Mouse (Mus musculus) stomach, embryonic 15.5 days (tissue): ENCODE data around the gene Ncoa7. TPM values are rescaled to one million over a fixed set of nuclear protein-coding genes. Genes with fewer than 3 reads are reported as not detected.
"Not testable (repeated sequence)": the region's sequence is repeated elsewhere in the genome, so short reads cannot be mapped to it uniquely, and the experiment has no call there.

Source experiments
- ATAC-seq: fragments of 200-750 bp; cut with Nextera tagmentation; 2 replicates; pipeline ENCODE4 v1.8.0; 2017; ENCODE audit warnings: low read depth, moderate number of reproducible peaks, moderate TSS enrichment; ENCODE audit not compliant: insufficient read depth, low FRiP score
- H3K27ac ChIP-seq: fragments of 300-500 bp; sonication (generic); 2 replicates; pipeline ENCODE4 v1.5.1; 2015; ENCODE audit warnings: mild to moderate bottlenecking, inconsistent platforms
- H3K27me3 ChIP-seq: fragments of 300-500 bp; sonication (generic); replicated peaks from 2 replicates; pipeline ENCODE4 v1.6.1; 2015; ENCODE audit warnings: inconsistent platforms
- H3K36me3 ChIP-seq: fragments of 300-500 bp; sonication (generic); 2 replicates; pipeline ENCODE4 v1.6.1; 2015; ENCODE audit warnings: inconsistent platforms
- H3K4me1 ChIP-seq: fragments of 300-500 bp; sonication (generic); 2 replicates; pipeline ENCODE4 v1.6.1; 2015; ENCODE audit warnings: inconsistent platforms
- H3K4me2 ChIP-seq: fragments of 300-500 bp; sonication (generic); 2 replicates; pipeline ENCODE4 v1.6.1; 2015; ENCODE audit warnings: mild to moderate bottlenecking, inconsistent platforms
- H3K4me3 ChIP-seq: fragments of 300-500 bp; sonication (generic); replicated peaks from 2 replicates; pipeline ENCODE4 v1.5.1; 2015; ENCODE audit warnings: inconsistent platforms
- H3K9ac ChIP-seq: fragments of 300-500 bp; sonication (generic); 2 replicates; pipeline ENCODE4 v1.6.1; 2015; ENCODE audit warnings: inconsistent platforms
- H3K9me3 ChIP-seq: fragments of 300-500 bp; sonication (generic); 2 replicates; pipeline ENCODE4 v1.6.1; 2016; ENCODE audit warnings: inconsistent platforms
- WGBS: fragments of 180-500 bp; shearing (Covaris S2); methylation state at CpG from one replicate; pipeline ENCODE4 v1.1.7; 2015; 5-methylcytosine and 5-hydroxymethylcytosine counted together
- polyA plus RNA-seq: library from polyadenylated mRNA; unstranded; fragments of >200 nt; fragmentation: Nextera tagmentation; extraction: Ambion mirVana; gene quantifications from 2 replicates; pipeline ENCODE4 v1.2.1, GENCODE M21; 2015

The Ncoa7 gene
- polyA plus RNA-seq, 1 experiment from 2014 or later, result 11.6 TPM

DNA sequence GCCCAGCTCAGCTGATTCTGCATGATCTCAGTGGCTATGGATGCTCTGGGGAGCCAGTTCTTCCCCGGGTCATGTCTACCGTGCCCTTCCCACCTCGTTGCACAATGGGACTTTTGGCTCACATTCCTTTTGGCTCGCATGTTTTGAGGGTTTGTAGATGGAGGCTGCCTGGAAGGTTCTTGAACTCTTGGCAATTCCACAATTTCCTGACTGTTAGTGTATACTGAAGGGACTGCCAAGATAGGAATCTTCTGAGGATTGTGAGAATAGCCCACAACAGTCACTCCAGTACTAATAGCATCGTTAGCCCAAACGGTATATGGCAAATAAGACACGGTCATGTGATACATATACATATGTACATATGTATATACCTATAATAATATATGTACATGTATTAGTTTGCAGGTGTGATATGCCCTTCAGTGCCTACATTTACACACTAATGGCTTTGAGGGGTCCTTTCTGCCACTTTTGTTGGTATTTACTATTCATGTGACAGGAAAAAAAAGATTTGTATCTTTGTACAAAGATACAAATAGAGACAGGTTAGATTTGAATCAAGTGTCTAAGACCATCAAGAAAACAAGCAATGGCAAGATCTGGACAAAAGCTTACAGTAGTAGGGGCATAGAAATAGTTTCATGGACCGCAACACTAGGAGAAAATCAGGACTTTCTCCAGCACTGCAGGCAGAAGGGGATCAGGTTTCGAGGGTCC lies 7.3 kb upstream of the Ncoa7 start:
- no peaks in the 10 kb centered on the region for H3K27me3 ChIP-seq
- no peak overlapping the region for H3K9ac ChIP-seq

DNA sequence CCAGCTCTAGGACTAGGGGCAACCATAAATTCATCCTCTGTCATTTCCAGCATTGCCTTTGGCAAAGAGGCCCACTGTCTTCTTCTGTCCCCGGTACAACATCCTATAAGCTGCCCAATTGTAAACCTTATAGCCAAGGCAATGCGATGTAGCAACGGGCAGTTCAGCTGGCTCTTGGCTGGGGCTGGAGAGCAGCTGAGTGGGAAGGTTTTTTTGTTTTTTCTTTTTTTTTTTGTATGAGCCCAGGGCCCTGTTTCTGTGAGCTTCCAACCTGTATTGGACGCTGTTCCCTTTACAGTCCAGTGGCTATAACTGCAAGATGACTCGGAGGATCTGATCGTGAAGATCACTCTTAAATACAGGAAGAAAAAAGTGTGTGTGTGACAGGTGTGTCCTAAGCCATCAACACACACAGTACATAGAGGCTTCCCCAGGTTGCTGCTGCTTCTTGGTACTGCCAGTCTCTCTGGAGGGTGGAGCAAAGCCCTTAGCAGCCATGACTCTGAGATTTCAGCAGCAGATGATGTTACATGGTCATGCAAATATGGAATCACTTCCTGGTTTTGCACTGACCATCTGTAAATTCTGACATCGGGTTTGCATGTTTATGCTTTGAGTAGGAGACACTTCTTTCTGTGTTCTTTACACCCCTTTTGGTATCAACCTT lies 594 bp upstream of the Ncoa7 start:
- Histone ChIP-seq H3K27ac (peak overlapping the region; percentile 96), H3K27me3 (no peaks in the 10 kb centered on the region), H3K4me2 (peak overlapping the region; percentile 69), H3K9me3 (no peaks in the 10 kb centered on the region), H3K36me3 (no peaks in the 10 kb centered on the region), H3K9ac (peak overlapping the region; percentile 66; the same call in 1 of the 2 replicates), H3K4me1 (no peaks in the 10 kb centered on the region), H3K4me3 (peak overlapping the region; percentile 72)
- no peak for ATAC-seq
- 32% methylated on average over 7 of the region's 7 CpGs for WGBS

More for the DNA sequence above, 7.3 kb upstream of the Ncoa7 start:
- ATAC-seq, result no peak
- Histone ChIP-seq H3K36me3 (no peaks in the 10 kb centered on the region), H3K4me1 (peaks cover 3% of the 10 kb centered on the region; the same call in 1 of the 2 replicates), H3K4me3 (peak overlapping the region; percentile 45), H3K4me2 (peak overlapping the region; percentile 43), H3K9me3 (no peaks in the 10 kb centered on the region), H3K27ac (no peak overlapping the region)
- 34% methylated on average over 9 of the region's 9 CpGs for WGBS

DNA sequence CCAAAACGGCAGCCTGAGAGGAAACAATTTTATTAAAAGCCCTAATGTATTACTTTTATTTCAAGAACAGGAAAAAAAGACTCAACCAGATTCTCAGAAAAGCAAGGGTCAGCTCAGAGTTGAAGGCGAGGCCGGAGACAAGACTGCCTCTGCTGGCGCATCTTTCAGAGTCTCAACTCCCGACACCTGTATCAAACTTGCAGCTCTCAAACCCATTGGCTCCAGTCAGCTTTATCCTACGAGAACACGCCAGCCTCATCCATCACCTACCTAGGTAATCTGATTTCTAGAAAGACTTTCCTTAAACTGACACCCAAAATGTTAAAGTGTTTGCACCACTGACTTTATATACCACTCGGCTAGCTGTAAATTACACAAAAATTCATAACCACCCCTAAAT lies 1.1 kb downstream of the Ncoa7 start:
- 10% methylated on average over 8 of the region's 8 CpGs for WGBS
- Histone ChIP-seq H3K4me3 (peak overlapping the region; percentile 72), H3K27ac (peak overlapping the region; percentile 96; the same call in 1 of the 2 replicates), H3K4me2 (peak overlapping the region; percentile 69), H3K4me1 (no peaks in the 10 kb centered on the region), H3K9ac (no peak overlapping the region; the same call in 1 of the 2 replicates), H3K9me3 (no peaks in the 10 kb centered on the region), H3K36me3 (no peaks in the 10 kb centered on the region), H3K27me3 (no peaks in the 10 kb centered on the region)
- ATAC-seq, result no peak

DNA sequence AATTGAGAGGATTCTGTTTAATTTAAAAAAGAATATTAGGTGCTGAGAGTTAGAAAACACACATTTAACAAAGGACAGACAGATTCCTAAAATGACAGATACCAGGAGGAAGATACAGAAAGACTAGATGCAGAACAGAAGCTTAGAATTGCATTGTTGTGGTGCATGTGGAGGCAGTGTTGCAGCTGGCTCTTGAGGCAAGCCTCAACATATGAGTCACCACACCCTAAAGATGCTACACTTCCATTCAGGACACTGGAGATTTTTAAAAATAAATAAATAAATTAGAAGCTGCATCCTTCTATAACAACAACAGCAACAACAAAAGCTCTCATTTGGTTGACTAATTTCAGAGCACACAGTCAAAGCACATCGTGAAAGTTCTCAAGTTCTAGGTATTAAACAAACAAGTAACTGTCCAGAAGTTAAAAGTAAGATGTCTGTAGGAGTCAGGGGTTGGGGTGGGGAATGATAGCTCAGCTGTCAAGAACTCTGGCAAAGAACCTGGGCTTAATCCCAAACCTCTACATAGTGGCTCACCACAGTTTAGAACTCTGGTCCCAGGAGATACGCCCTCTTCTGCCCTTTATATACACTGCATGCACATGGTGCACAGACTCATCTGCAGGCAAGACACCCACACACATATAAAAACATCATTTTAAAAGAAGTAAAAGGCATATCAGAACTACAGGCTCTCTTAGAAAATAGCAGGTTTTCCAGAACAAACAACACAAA lies 3.2 kb downstream of the Ncoa7 start:
- H3K27me3 ChIP-seq, result no peaks in the 10 kb centered on the region
- no peak overlapping the region for H3K4me2 ChIP-seq
- no peaks in the 10 kb centered on the region for H3K36me3 ChIP-seq
- H3K4me1 ChIP-seq, result no peaks in the 10 kb centered on the region
- no peak overlapping the region for H3K9ac ChIP-seq
- WGBS, result 91% methylated on average over 2 of the region's 2 CpGs
- ATAC-seq, result no peak
- no peak overlapping the region for H3K4me3 ChIP-seq
- no peak overlapping the region for H3K27ac ChIP-seq
- no peaks in the 10 kb centered on the region for H3K9me3 ChIP-seq

DNA sequence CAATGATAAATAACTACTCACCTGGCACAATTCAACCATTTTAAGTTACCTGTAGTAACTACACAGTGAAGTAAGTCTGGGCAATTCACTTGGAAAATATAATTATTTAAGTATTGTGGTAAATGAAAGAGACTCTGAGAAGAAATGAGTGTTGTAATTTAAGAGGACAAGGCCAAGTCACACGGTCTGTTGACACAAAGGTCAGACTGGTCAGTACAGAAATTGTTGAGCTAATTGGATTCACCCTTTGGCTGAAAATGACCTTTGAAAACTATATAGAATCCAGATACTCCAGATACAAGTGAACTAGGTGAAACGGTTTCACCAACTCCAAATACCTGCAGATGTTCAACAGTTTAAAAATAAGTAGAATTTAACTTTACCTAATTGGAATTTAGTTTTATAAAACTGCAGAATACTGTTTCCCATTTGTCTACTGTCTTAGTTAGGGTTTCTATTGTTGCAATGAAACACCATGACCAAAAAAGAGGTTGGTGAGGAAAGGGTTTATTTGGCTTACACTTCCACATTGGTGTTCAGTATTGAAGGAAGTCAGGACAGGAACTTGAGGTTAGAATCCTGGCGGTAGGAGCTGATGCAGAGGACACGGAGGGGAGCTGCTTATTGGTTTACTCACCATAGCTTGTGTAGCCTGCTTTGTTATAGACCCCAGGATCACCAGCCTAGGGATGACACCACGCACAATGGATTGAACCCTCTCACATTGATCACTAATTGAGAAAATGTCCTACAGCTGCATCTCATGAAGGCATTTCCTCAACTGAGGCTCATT lies 6.5 kb downstream of the Ncoa7 start:
- no peaks in the 10 kb centered on the region for H3K4me1 ChIP-seq
- ATAC-seq, result no peak
- 0 out of 2 replicates have a peak, but pooled peaks cover 5% of the 10 kb centered on the region for H3K36me3 ChIP-seq
- H3K9ac ChIP-seq, result no peak overlapping the region
- no peaks in the 10 kb centered on the region for H3K27me3 ChIP-seq
- no peaks in the 10 kb centered on the region for H3K9me3 ChIP-seq
- H3K27ac ChIP-seq, result no peak overlapping the region
- WGBS, result 81% methylated on average over 5 of the region's 5 CpGs
- no peak overlapping the region for H3K4me2 ChIP-seq
- no peak overlapping the region for H3K4me3 ChIP-seq

DNA sequence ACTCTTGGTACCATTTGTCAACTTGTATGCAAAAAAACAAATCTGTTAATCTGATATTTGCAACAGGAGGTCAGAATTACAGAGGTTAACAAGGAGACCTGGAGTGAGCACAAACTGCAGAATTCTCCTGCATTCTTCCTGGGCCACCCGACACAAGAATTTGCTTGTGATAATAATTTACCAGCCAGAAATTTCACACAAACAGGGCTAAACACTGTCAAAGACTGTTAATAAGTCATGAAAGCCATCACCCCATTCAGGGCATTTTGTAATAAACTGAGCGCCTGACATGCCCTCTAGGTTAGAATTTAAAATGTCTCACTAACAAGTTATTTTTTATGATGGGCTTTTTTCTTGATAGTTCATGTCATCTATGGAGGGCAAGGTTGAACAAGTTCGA lies 12.1 kb downstream of the Ncoa7 start:
- no peak for ATAC-seq
- H3K4me3 ChIP-seq, result no peak overlapping the region
- no peak overlapping the region for H3K4me2 ChIP-seq
- H3K27ac ChIP-seq, result no peak overlapping the region
- no peaks in the 10 kb centered on the region for H3K4me1 ChIP-seq
- H3K9ac ChIP-seq, result no peak overlapping the region
- 79% methylated on average over 3 of the region's 3 CpGs for WGBS
- no peaks in the 10 kb centered on the region for H3K27me3 ChIP-seq
- no peaks in the 10 kb centered on the region for H3K9me3 ChIP-seq
- 0 out of 2 replicates have a peak, but pooled peaks cover 5% of the 10 kb centered on the region for H3K36me3 ChIP-seq

DNA sequence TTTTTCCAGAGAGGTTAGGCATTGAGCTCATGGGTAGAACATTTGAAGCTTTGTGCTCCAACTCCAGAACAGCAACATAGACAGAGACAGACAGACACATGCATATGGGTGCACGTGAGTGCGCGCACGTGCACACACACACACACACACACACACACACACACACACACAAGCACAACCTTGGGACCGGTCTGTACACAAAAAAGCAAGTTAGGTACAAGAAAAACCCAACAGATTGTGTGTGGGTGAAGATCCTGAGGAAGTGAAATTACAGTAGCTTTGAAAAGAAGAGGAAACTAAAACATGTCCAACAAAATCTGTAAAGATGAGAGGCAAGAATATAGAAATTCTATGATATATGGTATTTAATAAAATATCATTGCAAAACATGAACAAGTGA lies 13.6 kb downstream of the Ncoa7 start:
- Histone ChIP-seq H3K4me1 (no peaks in the 10 kb centered on the region), H3K9ac (no peak overlapping the region), H3K27ac (no peak overlapping the region), H3K4me3 (no peak overlapping the region), H3K27me3 (no peaks in the 10 kb centered on the region), H3K36me3 (0 out of 2 replicates have a peak, but pooled peaks cover 4% of the 10 kb centered on the region), H3K4me2 (no peak overlapping the region), H3K9me3 (no peaks in the 10 kb centered on the region)
- 89% methylated on average over 5 of the region's 5 CpGs for WGBS
- no peak for ATAC-seq

DNA sequence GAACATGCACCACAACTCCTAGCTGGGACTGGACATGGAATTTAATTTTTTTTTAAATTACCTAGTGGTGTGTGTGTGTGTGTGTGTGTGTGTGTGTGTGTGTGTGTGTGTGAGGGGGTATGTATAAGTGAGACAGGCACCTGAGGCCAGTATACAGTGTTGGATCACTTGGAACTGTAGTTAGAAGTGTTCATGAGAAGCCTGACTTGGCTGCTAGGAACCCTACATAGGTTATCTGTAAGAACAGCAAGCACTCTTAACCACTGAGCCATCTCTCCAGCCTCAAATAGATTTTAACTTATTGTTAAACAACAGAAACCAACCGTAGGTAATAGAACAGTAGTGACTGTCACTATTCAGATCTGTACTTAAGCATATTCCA lies 14.8 kb downstream of the Ncoa7 start:
- H3K4me1 ChIP-seq, result no peaks in the 10 kb centered on the region
- H3K4me3 ChIP-seq, result no peak overlapping the region
- no peaks in the 10 kb centered on the region for H3K27me3 ChIP-seq
- H3K36me3 ChIP-seq, result no peaks in the 10 kb centered on the region
- WGBS, result 93% methylated on average over 1 of the region's 1 CpGs
- ATAC-seq, result no peak
- H3K27ac ChIP-seq, result no peak overlapping the region
- H3K9me3 ChIP-seq, result no peaks in the 10 kb centered on the region
- no peak overlapping the region for H3K9ac ChIP-seq
- H3K4me2 ChIP-seq, result no peak overlapping the region

DNA sequence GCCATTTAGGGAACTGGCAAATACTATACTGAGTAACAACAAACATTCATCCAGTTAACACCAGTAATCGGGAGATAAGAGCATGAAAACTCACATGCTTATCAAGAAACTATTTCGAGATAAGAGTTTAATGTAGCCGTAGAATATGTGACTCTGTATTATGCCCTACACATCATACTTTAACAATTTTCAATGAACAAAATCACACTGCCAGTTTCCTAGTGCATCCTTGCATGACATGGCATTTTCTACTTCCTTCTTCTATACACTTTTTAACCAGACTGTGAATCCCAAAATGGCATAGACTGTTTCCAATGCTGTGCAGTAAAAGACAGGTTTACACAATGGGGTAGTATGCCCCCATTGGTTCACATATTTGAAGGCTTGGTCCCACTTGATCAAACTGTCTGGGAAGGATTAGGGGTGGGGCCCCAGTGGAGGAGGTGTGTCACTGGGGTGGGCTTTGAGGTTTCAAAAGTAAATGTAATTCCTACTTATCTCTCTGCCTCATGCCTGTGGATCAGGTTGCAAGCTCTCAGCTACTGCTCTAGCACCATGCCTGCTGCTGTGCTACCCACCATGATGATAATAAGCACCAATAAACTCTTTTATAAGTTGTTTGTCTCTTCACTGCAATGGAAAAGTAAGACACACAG lies 15.3 kb downstream of the Ncoa7 start:
- no peak overlapping the region for H3K9ac ChIP-seq
- H3K27me3 ChIP-seq, result no peaks in the 10 kb centered on the region
- no peak overlapping the region for H3K27ac ChIP-seq
- no peak overlapping the region for H3K4me2 ChIP-seq
- H3K4me3 ChIP-seq, result no peak overlapping the region
- H3K9me3 ChIP-seq, result no peaks in the 10 kb centered on the region
- WGBS, result 76% methylated on average over 3 of the region's 3 CpGs
- no peaks in the 10 kb centered on the region for H3K4me1 ChIP-seq
- ATAC-seq, result 0 out of 2 replicates have a peak, but pooled peaks have one; percentile 58
- no peaks in the 10 kb centered on the region for H3K36me3 ChIP-seq

DNA sequence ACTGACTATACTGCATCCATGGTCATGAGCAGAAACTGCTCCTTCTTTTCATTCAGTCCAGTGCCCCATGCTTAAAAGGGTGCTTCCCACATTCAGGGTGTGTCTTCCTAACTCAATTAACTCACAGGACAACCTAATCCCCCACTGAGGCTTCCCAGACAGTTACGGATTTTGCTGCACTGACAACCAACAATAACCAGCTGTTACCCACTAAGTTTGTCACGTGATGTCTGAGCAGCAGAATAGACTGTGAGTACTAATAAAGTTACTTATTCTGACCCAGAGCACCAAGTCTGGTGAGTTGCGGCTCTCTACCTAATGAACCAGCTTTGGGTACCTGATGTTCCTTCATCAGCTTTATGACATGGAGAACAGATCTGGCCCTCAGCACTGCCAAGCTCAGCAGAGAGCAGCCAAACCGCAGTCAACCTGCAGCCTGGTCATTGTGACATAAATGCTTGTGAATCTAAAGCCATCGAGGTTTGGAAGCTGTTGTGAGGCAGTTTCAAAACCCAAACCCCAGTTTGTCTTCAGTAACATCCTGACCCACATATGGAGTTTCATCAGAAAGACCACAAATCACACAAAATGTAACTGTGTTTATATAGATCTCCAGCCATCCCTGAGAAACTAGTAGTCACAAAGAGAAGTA lies 16.9 kb downstream of the Ncoa7 start:
- H3K9ac ChIP-seq, result no peak overlapping the region
- H3K4me2 ChIP-seq, result no peak overlapping the region
- H3K4me3 ChIP-seq, result no peak overlapping the region
- no peak overlapping the region for H3K27ac ChIP-seq
- H3K9me3 ChIP-seq, result no peaks in the 10 kb centered on the region
- H3K4me1 ChIP-seq, result no peaks in the 10 kb centered on the region
- no peaks in the 10 kb centered on the region for H3K36me3 ChIP-seq
- ATAC-seq, result no peak
- WGBS, result 60% methylated on average over 5 of the region's 5 CpGs
- no peaks in the 10 kb centered on the region for H3K27me3 ChIP-seq

DNA sequence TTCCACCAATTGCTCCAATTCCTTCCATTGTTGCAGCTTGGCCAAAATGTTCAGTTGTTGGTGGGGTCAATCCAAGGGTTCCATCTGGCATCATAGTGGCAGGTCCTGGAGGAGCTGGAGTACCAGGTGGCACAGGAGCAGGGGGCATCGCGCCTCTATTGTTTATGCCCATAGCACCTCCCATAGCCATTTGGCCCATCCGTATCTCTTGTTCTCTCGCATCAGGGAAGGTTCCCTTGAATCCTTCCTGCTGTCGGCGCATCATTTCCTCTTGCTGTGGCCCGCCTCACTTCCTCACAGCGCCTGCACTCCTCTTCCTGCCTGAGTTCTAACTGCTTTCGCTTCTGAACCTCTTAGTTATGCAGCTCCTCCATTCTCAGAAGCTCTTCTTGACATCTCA lies 22.2 kb downstream of the Ncoa7 start:
- not testable (repeated sequence) for H3K4me1 ChIP-seq, H3K9ac ChIP-seq, H3K9me3 ChIP-seq, H3K27ac ChIP-seq, H3K27me3 ChIP-seq, H3K4me2 ChIP-seq, H3K4me3 ChIP-seq, H3K36me3 ChIP-seq, ATAC-seq
- 91% methylated on average over 9 of the region's 9 CpGs for WGBS
